Mouse (Mus musculus): ENCODE measurements around the gene Cryl1.

The Cryl1 gene

DNA sequence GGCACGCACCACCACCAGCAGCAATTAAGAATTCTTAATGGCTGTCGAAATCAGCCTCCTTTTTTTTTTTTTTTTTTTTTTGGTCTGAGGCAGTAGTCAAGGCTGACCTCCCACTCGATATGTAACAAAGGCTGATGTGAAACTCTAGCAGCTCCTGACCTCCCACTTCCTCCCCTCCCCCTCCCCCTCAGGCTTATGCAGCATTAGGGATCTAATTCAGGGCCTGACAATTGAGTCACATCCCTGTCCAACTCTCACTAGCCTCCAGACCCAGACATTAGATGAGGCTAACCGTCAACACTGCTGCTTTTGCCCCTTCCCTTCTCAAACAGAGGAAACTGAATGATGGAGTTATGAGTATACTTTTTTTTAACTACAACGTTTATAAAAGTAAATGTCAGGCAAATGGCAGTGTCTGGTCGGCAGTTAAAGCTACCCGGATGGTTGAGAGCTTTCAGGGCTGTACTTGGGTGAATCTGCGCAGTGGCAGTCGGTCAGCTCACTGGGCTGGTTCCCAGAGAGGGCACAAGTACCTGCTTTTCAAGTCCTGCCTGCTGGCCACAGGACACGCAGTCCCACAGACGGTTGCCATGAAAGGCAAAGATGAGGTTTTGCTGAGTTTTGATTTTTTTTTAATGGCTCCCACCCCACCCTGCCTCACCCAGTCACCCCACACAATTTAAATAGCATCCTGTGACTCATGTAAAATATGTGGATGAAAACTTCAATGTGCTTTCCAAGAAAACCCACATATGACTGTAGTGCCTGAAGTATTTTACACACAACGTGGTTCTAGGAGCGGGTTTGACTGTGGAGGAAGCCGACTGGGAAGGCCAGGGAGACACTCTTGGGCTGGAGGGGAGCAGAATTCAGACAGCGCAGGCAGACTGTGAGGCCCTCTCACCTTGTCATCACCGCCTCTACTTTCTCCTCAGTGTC, 81.4 kb downstream of the Cryl1 start:
- DNase-seq: no peak

DNA sequence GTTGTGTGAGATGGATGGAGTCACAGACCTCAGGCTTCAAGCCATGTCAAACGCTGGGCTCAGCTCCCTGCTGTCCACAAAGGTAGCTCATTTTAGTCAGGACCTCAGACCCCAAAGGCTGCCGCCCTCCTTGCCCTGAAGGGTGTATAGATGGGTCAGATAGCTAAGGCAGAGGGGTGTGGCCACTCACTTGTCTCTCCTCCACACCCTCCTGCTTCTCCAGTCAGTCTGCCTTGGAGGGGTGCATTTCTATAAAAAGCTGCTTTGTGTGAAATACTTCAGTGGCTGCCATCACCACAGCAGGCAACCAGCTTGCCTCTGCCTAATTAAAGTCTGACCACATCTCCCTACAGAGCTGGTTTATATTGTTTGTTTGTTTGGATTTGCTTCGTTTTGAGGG, 82.4 kb downstream of the Cryl1 start:
- DNase-seq: no peak

DNA sequence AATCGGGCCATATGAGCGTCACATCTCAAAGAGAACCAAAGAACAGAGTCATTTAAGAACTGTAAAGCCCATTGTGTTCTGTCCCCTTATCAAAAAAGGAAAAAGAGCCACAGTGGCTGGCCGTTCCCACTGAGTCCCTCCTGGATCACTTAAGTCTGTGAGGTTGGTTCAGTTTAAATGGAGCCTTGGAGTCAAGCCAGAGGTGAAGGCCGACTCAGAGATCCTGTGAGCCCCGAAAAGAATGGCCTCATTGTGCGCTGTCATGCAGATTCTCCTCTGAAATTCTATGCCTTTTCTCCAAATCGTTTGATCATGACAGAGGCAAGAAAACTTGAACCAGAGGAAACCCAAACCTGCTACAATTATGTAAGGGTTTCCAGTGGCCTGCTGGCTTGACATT, 82.8 kb downstream of the Cryl1 start:
- DNase-seq: no peak

DNA sequence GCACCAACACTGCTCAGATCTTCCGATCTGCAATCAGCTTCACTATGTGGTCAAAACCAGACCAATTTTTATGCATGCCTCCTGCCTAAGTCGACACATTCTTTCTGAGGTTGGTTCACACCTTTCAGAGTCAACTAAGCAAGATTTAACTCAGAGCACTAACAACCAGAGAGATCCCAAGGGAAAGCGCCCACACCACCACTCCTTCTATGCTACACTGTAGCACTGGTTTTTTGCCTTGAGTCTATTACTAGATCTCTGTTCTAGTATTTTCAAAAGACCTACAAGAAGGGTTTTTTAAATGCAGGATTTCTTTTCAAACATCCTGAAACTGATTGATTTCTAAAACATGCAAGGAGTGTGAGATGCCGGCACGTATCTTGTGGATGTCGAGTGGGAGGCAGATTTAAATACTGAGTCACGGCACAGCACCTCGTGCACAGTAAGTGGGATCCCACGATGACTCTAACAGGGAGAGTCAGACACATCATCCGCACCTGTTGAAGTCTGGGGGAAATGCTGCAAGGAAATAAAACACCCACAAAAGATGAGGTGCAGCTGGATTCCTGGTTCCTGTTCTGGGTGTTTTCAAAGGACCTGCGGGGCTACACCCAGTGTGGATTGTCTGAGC, 96.6 kb downstream of the Cryl1 start:
- no peak for DNase-seq

DNA sequence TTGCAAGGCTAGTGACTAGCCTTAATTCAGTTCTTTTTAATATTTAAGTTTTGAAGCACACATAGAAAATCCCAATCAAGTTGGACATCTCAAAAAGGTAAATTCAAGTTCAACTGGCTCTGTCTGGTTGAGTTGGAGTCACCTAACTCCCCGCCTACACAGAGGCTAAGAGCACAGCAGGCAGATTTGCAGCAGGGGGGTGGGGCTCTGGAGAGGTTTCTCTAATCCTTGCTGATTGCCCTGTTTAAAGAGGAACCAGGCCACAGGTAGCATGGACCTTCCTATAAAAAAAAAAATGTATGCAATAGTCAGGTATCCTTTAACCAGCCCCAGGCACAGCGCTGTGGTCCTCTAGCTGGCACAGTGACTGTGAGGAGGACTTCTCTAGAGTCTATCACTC, 97.8 kb downstream of the Cryl1 start:
- DNase-seq: no peak

DNA sequence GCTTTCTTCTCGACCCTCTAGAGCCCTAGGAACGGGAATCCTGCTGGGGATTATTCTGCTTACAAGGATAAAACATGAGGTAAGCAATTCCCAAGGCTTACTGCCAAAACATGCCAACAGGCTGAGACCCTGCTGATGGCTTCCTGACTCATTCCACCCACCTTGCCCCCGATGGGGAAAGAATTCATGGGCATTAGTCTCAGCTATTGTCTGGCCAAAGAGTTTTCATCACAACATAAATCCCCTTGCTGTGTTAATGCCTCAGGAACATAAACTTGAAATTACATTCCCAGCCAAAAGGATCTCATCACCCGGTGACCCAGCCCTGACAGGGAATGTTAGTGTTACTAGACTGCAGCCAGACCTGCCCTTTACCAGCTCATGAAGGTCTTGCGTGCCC, 100.7 kb downstream of the Cryl1 start:
- DNase-seq: no peak

DNA sequence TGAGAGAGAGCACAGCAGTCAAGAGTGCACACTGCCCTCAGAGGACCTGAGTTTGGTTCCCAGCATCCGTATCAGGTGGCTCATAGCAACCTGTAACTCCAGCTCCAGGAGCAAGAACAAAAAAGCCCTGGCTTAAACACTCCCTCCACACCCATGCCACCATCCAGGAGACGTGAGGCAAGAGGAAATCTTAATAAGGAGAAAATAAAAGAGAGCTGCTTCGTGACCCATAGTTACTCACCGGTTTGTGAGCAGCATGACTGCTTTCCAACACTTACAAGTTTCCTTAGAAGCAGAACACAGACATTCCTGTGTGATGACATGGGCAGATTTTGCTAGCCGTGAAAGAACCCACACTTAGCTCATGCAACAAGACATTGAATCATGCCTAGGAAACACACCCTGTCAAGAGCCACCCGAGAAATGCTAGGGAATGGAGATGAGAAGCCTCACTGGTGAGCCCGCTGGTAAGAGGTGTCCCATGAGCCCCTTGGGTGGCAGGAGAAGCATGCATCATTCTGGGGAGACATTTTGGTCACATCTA, 106.9 kb downstream of the Cryl1 start:
- DNase-seq: no peak

DNA sequence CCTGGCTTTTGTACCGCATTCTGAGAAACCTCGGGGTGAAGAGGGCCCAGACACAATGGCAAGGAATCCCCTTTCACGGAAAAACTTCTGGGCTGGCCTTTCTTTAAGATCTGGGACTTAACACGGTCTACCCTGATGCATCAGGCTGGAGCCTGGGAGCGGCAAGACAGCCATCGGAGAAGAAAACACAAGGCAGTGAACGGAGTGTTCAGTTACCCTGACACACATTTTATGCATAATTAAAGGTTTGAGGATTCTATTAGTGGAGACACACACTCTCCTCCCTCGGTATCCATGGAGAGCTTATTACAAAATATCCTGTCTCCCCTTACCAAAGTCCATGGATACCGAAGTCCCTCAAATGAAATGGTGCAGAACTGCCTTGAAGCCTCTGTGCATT, 109.2 kb downstream of the Cryl1 start:
- DNase-seq: no peak

DNA sequence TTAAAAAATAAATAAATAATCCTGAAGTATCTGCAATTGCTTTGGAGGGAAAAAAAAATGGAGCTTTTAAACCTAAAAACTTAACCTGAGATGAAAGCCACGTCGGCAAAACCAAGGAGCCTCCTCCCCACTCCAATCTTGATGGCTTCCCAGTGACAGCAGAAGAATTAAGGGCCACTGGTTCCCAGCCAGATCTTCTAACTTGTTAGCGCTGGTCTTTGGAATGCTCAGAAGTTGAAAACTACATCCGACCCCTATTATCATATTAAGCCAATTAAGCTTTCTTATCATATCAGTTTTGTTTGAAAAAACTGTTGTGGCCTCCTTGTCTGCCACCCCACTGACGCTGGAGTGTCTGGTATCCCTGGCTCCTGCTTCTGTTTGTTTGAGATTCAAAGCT, 114.5 kb downstream of the Cryl1 start:
- no peak for DNase-seq

DNA sequence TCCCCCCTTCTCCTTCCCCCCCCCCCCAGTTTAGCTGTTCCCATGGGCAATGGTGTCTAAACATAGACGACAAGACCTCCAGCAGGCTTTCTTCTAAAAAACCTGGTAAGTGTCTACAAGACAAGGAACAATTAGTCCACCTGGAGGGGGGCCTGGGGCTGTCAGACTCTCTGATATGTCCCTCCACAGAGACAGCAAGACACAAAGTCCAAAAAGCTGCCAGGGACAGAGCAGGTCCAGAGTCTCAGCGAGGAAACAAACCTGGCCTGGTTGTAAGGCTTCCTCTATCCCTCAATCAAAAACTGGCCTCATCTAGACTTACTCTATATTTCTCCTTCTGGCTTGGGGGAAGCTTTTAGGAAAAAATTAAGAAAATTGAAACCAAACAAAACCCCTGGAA, 115.7 kb downstream of the Cryl1 start:
- DNase-seq: no peak

DNA sequence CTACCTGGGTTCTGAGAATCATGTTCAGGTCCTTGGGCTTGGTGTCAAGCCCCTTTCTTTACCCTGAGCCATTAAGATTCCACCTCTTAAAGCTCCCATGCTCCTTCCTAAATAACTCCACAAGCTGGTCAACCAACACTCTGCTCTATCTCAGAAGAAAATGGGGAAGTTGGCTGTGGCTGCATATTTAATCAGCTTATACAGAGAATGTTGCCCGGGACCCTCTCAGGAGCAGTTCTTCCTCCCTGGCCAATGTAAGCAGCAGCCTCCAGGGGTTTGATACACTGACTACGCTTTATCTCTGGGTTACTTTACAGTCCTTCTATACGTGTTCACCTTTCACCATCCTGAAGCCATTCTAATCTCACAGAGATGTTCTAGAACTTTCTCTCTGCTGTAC, 117.5 kb downstream of the Cryl1 start:
- DNase-seq: no peak

DNA sequence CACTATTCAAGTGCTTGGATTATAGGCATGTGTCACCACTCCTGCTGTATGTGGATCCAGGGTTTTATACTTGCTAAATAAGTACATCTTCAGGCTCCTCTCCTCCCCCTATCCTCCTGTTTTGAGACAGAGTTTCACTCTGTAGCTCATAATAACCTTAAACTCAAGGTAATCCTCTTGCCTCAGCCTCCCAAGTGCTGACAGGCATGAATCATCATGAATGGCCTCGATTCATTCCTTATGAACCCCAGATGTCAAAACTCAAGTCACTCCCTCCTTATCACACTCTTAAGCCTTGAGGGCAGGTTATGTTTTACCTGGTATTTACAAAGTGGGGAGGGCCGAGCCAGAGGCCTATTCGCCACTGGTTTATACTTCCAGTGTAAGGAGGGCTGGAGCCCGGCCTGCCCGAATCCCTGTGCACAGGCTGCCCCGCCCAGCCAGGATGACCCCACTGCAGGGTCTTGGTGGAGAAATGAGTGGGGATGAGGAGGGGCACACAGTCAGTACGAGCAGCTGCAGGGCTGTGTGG, 121.8 kb downstream of the Cryl1 start:
- no peak for DNase-seq

DNA sequence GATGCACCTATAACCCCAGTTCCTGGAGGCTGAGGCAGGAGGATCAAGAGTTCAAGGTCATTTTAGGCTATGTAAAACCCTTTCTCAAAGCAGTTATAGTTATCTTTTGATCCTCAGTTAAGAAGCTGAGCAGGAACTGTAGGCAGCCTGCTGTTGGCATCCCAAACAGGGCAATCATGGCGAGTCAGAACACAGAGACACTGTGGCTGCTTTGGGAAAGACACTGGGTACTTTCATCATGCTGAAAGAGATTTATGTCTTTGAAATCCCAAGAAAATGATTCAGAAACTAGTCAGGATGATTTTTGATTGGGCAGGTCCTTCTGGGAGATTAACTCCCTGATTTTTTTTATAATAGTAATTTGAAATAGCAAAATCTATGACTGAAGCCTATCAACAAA, 126.0 kb downstream of the Cryl1 start:
- DNase-seq: no peak

DNA sequence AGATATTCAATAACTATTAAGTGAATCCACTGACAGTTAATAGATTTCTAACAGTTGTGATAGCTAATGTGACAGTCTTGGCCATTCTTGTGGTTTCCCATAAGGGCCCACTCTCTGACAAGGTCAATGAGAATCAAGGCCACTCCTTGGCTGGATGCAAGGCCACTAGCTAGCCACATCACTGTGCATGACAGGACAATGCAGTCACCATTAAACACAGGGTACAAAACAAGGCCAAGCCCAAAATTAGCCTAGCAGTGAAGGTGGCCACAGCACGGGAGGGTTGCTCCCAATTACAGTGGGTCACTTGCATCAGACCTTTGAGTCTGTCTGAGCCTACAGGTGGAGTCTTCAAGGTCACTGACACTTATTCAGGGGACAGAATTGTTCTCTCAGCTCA, 126.5 kb downstream of the Cryl1 start:
- no peak for DNase-seq

DNA sequence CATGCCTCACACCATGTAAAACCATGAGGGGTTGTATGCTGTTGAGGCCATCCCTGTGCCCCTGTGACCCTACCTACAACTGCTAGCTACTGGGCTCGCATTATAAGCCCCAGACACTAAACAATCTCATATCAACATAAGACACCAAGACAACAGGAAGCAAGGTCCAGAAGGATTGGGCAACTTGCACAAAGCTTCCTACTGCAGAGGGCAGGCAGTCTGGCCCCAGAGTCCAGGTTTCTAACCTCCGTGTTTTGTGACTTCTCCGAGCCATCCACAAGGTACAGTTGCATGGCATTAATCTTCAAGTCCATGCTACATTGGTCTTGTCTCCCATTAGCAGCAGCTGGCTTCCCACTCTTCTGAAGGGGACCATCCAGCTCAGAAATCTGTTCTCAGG, 129.4 kb downstream of the Cryl1 start:
- DNase-seq: no peak

DNA sequence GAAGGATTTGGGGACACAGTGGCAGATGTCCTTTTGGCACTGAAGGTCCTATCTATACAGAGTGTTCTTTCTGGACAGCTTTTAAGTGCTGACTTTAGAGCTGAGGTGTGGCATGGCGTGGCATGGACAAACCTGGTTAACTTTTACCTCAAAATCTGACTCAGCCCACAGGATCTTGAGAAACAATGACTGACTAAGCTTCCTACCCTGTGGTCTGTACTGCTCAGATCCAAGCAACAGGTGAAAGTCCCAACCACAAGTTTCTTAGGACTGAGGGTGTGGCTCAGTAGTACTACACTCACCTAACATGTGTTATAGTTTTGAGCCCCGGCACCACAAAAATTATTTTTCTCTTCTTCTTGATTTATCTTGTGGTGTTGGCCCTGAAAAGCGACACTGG, 130.0 kb downstream of the Cryl1 start:
- DNase-seq: peak; percentile 72

DNA sequence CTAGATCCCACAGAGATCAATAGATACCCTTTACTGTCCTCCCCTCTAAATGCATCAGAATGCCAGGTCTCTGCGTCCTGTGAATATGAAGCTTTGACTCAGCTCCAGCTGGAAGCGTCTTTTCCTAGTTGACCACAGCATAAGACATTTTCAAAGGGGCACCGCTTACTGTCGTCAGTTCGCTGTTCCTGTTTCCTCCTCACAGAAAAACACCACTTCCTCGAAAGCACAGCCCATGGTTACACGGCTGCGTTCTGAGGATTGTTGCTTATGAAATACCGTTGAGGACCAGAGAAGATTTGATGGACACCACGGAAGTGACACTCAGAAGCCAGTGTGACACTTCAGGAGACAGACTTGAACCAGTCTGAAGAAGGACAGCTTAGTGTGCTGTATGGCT, 134.4 kb downstream of the Cryl1 start:
- no peak for DNase-seq

DNA sequence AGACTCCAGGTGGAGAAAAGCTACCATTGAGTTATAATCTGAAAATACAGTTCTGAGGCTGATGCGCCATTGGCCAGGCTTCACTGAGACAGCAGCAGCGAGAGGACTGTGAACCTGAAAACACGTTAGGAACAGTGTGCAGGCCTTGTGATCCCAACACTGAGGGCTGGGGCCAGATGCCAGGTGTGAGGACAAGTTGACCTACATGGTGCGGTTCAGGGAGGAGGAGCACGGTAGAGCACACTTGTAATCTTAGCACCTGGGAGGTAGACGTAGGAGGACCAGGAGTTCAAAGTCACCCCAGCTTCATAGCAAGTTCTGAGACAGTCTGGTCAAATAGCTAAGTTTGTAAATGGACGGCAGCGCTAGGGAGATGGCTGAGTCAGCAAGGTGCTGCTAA, 139.0 kb downstream of the Cryl1 start:
- peak; percentile 24 for DNase-seq

DNA sequence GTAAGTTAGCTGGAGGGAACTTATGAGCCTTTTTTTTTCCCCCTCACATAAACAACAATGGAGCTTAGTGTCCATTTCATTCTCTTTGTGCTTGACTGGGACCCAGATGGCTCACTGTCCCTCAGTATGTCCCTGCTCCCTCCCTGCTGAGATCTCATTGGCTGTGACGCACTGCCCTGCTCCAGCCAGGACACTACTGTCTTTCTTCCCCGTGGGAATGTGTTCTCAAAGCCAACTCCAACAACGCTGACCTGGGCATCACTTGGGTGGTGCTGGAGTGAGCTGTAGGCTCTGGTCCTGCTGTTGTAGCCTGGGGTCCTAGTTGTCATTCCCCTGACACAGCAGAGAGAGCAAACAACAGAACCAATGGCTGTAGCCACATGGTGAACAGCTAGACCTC, 149.7 kb downstream of the Cryl1 start:
- no peak for DNase-seq

DNA sequence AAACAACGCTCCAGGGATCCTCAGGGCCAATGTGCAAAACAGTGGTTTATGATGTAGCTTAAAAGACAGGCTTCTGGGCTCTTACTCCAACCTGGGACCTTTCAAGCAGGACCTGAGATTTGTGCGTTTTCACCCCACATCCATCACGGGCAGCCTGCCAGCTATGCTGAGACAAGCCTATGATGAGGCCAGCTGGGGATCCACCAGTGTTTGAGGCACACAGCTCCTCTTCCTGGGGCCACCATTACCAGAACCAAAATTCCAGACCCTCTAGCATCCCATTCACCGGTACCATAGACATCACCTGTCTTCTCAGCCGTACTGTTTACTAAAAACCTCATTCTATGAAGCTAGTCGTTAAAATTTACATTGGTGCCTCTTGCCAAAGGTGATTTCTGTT, 151.8 kb downstream of the Cryl1 start:
- DNase-seq: no peak

DNA sequence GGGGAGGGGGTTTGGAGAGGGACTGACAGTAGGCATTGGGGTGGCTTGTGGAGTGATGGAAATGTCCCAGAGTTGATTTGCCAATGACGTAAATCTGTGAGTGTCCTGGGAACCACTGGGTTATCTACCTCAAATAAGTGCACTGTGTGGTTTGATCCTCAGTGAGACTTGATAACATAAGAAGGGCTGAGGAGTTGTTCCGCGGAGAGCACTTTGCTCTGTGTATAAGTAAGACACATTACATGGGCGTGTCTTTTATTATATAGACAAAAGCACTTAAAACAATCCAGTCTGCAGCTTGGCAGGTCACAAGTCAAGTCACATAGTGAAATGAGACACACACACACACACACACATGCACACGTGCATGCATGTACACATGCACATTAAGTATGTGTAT, 155.4 kb downstream of the Cryl1 start:
- DNase-seq: no peak

DNA sequence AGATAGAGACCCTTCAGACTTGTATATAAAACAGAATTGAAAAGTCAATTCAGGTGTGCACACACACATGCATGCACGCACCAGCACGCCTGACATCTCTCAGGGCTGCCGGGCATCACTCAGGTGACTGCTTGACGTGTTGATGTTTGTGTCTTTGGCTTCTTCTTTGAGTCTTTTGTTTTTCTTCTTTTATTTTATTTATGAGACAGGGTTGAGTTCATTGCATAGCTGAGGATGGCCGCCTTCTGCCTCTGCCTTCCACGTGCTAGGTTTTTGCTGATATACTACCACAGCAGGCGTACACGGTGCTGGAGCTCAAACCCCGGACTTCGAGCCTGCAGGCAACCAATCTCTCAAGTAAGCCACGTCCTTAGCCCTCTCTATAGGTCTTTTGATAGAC, 163.1 kb downstream of the Cryl1 start:
- DNase-seq: no peak

DNA sequence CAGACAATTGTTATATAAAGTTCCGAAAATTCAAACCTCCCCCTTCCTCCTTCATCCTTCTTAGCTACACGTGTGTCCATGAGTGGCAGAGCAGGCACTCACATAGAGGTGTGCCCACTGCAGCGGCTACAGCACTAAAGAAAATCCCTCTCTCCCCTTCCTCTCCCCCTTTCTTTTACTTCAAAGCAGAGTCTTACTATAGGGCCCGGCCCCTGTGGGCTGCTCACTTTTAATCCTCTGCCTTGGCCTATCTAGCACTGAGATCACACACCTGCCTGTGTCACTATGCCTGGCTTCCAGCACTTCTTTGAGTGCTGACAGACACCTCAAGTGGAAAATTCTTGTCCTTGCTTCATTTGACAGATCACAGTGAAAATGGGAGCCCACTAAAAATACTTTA, 163.6 kb downstream of the Cryl1 start:
- DNase-seq: no peak
